Mouse (Mus musculus) c-Kit-positive CD71-negative TER-119-negative erythroid progenitor cells, embryonic 14.5 days (primary cell): ENCODE results near the gene Rad51ap2.

ENCODE experiments used
- DNase-seq: peaks from one replicate; pipeline ENCODE4 v3.0.0-alpha.2; 2013; ENCODE audit warnings: low read depth

Gene Rad51ap2

DNA sequence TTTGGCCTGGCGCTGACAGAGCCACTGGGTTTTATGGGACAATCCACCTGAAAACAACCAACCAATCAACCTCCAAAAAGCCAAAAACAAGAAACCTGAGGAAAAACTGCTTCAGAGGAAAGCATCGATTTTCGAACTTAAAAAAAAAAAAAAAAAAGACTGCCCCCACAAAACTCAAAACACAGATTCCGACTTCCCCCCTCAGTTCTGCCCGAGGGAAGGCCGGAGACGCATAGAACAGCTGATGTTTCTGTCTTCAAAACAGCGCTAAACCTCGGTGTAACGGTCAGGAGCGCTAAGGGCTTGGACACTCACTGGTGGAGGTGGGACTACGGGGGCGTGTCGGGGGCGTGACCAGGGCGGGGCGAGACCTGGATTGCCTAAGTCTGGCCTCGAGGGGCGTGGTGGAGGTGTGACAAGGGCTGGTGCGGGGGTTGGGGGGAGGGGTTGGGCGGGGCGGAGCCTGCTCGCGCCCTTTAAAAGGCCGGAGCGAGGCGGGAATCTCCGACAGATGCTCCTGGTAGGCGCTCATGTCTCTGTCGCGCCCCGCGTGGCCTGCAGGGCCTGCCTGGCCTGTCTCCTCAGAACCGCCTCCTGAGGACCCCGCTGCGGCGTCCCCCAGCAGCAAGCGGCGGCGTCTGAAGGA, at the start of gene Rad51ap2:
TSS of gene Rad51ap2 (plus strand) at position 531 of the 646 bp plus-strand sequence.
- DNase-seq, result peak; percentile 74

DNA sequence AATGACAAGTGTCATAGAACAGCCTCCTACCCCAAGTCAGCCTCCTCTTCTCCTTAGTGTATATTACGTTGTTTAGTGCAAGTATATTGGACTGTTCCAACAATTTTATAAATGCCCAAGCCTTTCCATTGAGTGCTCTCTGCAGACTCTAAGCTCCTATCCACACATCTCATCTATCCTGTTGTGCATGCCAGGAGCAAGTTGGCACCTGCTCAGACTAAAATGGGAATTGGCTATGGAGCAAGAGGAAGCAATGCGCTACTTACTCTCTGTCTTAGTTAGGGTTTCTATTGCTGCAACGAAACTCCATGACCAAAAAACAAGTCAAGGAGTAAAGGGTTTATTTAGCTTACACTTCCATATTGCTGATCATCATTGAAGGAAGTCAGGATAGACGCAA, 48.2 kb upstream of the Rad51ap2 start:
- no peak for DNase-seq

DNA sequence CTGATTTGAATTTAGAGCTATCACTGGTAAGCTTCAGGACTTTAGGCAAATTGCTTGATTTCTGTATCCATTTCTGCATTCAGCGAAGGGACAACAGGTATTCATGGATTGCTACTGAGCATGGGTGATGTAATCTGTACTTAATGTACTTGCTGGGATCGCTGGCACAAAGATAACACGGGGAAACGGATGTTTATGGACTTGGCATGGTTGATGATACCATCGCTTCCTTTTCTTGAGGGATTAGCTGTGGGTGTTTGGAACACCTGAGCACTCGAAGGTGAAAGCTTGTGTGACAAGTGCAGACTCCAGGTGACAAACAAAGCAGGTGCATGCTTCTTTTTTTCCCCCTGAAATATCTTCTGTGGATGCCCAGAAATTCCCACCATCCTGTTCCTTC, 37.8 kb upstream of the Rad51ap2 start:
- DNase-seq, result no peak

DNA sequence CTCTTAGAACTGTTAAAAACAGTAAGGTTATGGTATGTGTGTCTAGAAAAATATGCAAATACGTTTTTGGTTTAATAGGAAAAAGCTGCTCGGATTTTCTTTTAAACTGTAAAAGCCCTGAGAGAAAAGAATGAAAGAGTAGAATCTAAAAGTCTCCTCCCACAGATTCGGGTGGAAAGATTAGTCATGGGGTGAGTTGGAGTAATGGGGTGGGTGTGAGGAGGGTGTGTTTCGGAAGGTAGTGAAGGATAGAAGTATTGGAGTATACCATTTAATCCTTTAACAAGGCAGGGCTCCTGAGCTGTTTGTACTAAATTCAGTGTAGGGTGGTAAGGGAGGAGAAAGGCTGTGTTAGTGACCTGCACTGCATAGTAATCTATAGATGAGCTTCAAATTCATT, 28.5 kb upstream of the Rad51ap2 start:
- DNase-seq, result no peak

DNA sequence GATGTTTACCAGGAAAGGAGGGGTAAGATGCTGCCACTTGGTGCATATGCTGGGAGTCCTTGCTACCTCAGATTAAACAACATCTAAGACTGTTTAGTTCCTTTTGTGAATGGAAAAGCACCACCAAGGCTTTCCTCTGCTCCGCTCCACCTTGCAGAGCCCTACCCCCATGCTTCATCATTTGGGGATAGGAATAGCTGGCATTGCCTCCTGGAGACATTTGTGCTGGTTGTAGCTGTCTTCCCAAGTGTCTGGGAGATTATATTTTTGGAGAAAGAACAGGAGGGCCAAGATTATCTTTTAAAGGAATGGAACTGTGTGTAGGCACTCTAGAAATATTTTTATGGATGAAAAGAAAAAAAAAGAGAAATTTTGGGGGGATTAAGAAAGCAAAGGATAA, 22.8 kb upstream of the Rad51ap2 start:
- DNase-seq, result no peak

DNA sequence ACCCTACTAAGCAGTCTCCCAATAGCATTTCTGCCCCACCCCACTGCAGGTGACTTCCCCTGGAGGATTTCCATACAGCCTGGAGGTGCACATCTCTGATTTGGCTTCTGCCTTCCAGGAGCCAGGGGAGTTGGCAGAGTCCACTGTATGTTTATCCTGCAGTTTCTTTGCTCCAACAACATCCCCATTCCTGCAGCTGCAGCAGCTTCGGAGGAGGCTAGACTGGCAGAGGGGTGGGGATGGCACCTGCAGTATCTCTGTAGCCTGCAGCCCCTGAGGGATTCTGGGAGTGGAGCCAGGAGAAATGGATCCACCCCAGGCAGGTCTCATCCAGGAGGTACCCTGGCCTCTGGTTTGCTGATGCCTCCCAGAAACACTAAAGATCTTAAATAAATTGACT, 22.2 kb upstream of the Rad51ap2 start:
- no peak for DNase-seq

DNA sequence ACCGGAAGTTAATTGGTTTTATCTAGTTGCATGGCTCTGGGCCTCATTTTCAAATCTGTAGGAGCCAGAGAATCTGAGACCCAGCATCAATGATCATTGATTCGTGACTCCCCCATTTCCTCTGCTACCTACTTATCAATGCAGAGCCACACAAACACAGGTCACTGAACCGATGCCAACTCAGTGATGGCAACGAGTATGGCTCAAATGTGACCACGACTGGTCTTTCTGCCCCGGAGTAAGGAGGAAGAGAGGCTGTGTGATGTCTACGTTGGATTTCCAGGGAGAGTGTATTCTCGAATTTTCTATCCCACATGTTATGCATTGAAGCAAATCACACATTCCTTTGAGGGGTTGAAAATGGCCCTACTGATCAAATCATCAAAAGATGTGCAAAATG, 21.4 kb upstream of the Rad51ap2 start:
- DNase-seq, result no peak

DNA sequence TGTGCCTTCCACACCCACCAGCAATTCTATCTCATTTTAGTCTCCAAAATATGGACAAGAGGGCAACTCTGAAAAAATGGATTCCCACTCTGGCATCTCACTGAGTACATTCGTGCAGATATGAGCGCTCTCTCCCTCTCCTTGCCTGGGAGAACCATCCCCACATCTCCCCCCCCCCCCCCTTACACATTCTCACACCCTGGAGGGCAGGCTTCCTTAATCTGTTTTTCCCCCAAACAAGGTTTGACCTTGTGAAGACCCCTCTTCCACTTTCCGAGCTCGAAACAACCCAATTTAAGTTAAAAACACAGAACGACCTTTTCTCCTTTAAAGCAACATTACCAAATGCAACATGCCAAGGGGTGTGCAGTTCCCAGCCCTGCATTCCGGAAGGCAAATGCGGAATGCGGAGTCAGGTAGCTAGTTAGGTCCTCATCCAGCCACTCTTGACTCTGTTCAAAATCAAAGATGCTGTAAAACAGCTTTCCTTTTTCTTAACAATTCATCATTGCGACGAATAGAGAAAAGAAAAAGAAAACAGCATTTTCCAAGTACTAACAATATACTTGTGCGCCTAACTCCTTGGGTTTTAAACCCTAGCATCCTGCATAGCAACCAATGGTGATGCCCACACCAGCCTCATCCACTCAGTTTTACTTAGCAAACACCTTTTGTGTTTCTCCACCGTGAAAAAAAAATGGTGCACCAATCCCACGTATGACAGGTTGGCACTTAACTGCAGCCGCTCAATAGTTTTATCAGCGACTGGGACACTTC, 20.4 kb upstream of the Rad51ap2 start:
- no peak for DNase-seq

DNA sequence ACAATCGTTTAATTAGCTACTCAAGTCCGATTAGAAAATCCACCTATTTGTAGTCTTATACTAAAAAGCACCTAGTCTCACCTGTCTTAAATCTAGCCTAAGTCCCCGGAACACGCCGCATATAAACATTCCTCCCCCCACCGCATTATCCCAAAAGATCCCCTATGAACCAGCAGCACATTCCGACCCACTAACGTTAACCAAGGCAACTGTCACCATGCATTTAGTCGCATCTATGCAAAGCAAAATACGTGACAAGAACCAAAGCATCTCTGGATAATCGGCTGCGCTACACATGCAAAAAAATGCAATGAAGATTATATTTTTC, 19.9 kb upstream of the Rad51ap2 start:
- no peak for DNase-seq

DNA sequence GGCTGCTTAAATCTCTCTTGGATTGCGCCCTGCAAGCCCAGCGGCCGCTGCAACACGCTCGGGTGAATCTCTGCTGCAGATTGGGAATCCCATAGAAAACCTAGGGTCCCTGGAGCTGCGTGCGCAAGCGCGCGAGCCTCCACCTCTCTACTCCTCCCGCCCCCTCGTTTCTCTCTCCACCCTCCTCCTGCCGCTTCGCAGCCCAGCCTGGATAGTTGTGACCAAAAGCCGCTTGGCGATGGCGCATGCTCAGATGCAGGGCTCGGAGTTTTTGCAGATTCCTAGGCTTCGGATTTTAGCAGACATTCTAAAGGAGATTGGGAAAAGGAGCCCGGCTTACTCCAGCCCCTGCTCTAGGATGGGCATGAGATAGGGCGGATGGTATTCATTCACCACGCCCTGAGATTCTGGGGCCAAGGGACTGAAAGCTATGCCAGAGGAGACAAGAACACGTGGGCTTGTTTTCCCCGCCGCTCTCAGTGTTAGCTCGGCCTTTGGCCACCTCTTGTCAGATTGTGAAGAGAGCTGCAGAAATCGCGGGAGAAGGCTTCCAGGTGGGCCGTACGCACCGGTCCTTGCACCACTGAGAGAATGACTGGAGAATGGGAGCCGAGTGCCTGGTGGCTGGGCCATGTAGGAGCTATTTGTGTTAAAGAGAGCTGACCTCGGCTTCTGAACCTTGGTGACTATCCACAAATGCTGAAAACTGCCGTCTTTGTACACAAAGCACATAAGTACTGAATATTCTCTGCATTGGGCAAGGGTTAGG, 19.2 kb upstream of the Rad51ap2 start, which contains the start of gene Vsnl1:
TSS of gene Vsnl1 (minus strand) at position 117 of the 769 bp plus-strand sequence.
- no peak for DNase-seq

DNA sequence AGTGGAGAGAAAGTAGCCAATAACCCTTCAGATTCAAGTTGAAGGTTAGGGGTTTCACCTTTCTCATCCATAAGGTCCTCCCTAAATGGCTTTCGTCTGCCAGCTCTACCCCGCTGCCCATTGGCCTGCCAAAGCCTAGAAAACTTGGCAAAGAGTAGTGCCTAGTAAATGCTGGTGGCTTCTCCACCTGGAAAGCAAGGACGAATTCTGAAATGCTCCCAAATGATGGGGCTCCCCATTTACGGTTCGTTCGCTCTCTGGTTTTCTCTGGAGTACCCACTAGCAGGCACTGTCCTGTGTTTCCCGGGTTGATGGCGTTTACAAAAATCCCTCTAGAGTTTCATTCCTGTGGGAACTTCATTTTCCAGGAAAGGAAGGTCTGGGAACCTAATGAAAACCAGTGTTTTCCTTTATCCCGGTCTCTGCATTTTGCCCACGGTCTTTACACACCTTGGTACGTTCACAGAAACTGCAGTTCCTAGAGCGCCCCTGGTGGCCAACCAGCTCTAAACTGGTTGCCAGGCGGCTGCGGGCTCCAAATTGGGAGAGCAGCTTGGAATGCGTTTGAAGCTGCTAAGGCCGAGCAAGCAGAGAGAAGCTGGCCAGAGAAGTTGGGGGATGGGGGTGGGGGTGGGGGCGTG, 18.5 kb upstream of the Rad51ap2 start:
- peak; percentile 35 for DNase-seq

DNA sequence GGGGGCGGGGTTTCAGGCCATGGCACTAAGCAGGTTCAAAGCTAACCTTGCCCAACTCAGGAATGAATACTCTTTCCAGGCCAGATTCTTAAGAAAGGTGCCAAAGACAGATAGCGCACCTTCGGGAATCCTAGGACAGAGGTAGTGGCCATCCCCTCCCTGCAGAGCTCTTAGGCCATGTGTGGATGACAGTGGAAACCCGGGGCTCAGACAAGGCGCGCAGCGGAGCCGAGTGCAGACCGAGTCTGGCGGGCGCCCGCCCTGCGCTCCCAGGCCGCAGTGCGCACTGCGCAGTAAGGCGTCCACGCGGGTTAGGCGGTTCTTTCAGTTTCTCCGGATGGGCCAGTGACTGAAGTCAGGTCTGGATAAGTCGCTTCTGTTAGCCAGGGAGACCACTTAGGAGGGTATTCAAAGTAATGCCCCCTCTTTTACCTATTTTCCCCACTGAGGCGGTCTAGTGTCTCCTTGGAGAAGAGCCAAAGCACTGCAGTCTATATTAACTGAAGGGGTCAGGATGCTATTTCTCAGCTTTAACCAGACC, 17.9 kb upstream of the Rad51ap2 start:
- no peak for DNase-seq

DNA sequence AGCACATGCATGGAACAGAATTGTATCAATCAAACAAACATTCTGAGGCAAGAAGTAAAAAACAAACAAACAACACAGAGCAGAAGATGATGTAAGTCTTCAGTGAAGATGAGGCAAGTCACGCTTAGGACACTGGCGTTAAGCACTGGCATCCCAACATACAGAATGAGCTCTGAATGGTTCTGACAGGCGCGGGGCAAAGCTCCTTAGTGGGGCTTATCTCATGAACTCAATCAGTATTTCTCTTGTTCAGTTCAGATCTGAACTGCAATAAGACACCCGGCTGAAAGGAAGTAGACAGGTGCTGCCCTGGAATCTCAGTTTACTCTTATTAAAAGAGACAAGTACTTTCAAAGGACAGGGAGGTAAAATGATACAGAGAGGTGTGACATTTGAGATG, 1.7 kb upstream of the Rad51ap2 start:
- DNase-seq, result no peak

DNA sequence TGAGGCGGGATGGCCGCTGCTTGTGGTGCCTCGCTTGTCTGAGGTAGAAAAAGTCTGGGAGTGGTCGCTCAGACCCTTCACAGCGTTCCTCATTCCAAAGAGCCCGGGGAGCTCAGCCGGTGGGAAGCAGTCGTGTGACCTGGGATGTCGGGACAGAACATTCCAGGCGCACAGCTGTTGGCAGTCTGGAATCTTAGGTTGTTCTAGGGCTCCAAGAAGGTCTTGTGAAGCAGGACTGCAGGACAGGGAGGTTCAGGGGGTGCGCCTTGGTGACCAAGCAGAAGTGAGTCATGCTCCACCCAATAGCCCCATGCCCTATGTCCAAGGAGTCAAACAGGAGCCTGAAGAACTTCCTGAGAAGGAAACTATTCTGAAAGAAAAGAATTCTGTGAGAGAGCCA, 334 bp downstream of the Rad51ap2 start:
- no peak for DNase-seq

DNA sequence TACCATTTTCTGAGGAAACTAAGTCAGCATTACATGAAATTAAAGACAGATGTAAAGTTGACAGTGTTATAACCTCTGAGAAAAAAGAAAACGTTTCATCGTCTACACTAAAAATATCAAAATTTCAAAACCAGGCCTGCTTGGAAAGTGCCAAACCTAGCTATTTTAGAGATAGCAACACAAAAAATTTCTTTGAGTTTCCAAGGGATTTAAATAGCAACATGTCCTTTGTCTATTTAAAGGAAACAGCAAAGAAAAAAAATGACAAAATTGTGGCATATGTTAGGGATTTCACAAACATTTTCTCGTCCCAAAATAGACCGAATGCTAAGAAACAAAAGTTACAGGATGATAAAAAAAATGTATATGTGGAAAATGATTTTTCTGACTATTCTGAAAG, 753 bp downstream of the Rad51ap2 start:
- no peak for DNase-seq
